Mouse (Mus musculus): ENCODE results near the gene Naa10. TPM values are rescaled to one million over a fixed set of nuclear protein-coding genes. Genes with fewer than 3 reads are reported as not detected.

Gene Naa10
- total RNA-seq, 2 experiments from 2014 or later = 76.0 to 85.1 TPM

- peak; percentile 8 to 14 for DNase-seq
Observed at GRCm38 (mm10) chrX:73916945-73917344, 4.8 kb downstream of the Naa10 start.

- DNase-seq = peak; percentile 90
Observed at GRCm38 (mm10) chrX:73914827-73915703, 6.7 kb downstream of the Naa10 start.

- no peak for DNase-seq
Observed at GRCm38 (mm10) chrX:73911588-73911987, 10.2 kb downstream of the Naa10 start.

- DNase-seq = peak; percentile 9 to 29
Observed at GRCm38 (mm10) chrX:73911156-73911555, 10.6 kb downstream of the Naa10 start.

- DNase-seq = no peak
Observed at GRCm38 (mm10) chrX:73910451-73910850, 11.3 kb downstream of the Naa10 start.

GRCm38 (mm10) chrX:73910049-73910448, 11.7 kb downstream of the Naa10 start:
- no peak for DNase-seq

- DNase-seq = no peak
Observed at GRCm38 (mm10) chrX:73897959-73898358, 23.8 kb downstream of the Naa10 start.

- DNase-seq = peak; percentile 61 to 70
Observed at GRCm38 (mm10) chrX:73895719-73896118, 26.0 kb downstream of the Naa10 start, which contains the start of gene L1cam. TSS of gene L1cam (minus strand) at chrX:73896105.

GRCm38 (mm10) chrX:73892833-73893232, 28.9 kb downstream of the Naa10 start:
- DNase-seq = no peak

- no peak for DNase-seq
Observed at GRCm38 (mm10) chrX:73891551-73892152, 30.1 kb downstream of the Naa10 start, which contains the start of gene Avpr2. TSS of gene Avpr2 (plus strand) at chrX:73892102.

- DNase-seq = no peak
Observed at GRCm38 (mm10) chrX:73881463-73881862, 40.3 kb downstream of the Naa10 start.

GRCm38 (mm10) chrX:73881036-73881427, 40.7 kb downstream of the Naa10 start:
- no peak for DNase-seq

GRCm38 (mm10) chrX:73880194-73881035, 41.3 kb downstream of the Naa10 start:
- peak; percentile 35 to 58 for DNase-seq

- DNase-seq = no peak
Observed at GRCm38 (mm10) chrX:73877014-73877413, 44.7 kb downstream of the Naa10 start.

- DNase-seq = no peak
Observed at GRCm38 (mm10) chrX:73875881-73876280, 45.9 kb downstream of the Naa10 start.

GRCm38 (mm10) chrX:73871956-73872355, 49.8 kb downstream of the Naa10 start:
- no peak for DNase-seq

- DNase-seq = no peak
Observed at GRCm38 (mm10) chrX:73871474-73871873, 50.3 kb downstream of the Naa10 start.

- DNase-seq = peak; percentile 23 to 29
Observed at GRCm38 (mm10) chrX:73869334-73869733, 52.4 kb downstream of the Naa10 start.

GRCm38 (mm10) chrX:73867852-73868251, 53.9 kb downstream of the Naa10 start:
- DNase-seq = no peak

GRCm38 (mm10) chrX:73867256-73867655, 54.5 kb downstream of the Naa10 start:
- DNase-seq = no peak

All from adrenal gland, postnatal 36 days (tissue).